Mouse (Mus musculus) E14TG2a.4 (cell line): ENCODE data around the gene Sufu.

ENCODE experiments used
- H3K27me3 ChIP-seq: 2 replicates; pipeline ENCODE4 v1.6.1; 2014; ENCODE audit warnings: low read length, control low read depth; ENCODE audit not compliant: insufficient read depth
- H3K36me3 ChIP-seq: 2 replicates; pipeline ENCODE4 v1.6.1; 2014; ENCODE audit warnings: low read length, control low read depth; ENCODE audit not compliant: insufficient read depth
- H3K4me1 ChIP-seq: replicated peaks from 2 replicates; pipeline ENCODE4 v1.6.1; 2014; ENCODE audit warnings: low read depth, low read length, control low read depth
- H3K4me3 ChIP-seq: replicated peaks from 2 replicates; pipeline ENCODE4 v1.5.1; 2014; ENCODE audit warnings: mild to moderate bottlenecking, low read length
- H3K9me3 ChIP-seq: 2 replicates; pipeline ENCODE4 v1.6.1; 2014; ENCODE audit warnings: low read length, control low read depth
- CTCF ChIP-seq: conservative IDR thresholded peaks from 2 replicates; pipeline ENCODE4 v1.5.1; 2014; ENCODE audit warnings: low read length
- NANOG ChIP-seq: IDR thresholded peaks from 2 replicates; pipeline ENCODE4 v1.6.1; 2014; ENCODE audit warnings: borderline replicate concordance, low read length, mixed read lengths
- POU5F1 ChIP-seq: IDR thresholded peaks from 2 replicates; pipeline ENCODE4 v1.6.1; 2014; ENCODE audit warnings: low read length, borderline replicate concordance

The Sufu gene

GRCm38 (mm10) chr19:46457798-46458197, 61.1 kb downstream of the Sufu start:
- H3K9me3 ChIP-seq: no peaks in the 10 kb centered on the region
- H3K4me1 ChIP-seq: peaks cover 24% of the 10 kb centered on the region
- no peaks in the 10 kb centered on the region for H3K27me3 ChIP-seq
- peaks cover 70% of the 10 kb centered on the region for H3K36me3 ChIP-seq
- TF ChIP-seq POU5F1 (no peak), CTCF (no peak), NANOG (no peak)
- H3K4me3 ChIP-seq: no peak overlapping the region

GRCm38 (mm10) chr19:46459256-46459655, 62.6 kb downstream of the Sufu start:
- TF ChIP-seq CTCF (no peak), POU5F1 (no peak), NANOG (no peak)
- H3K27me3 ChIP-seq: no peaks in the 10 kb centered on the region
- H3K36me3 ChIP-seq: peaks cover 56% of the 10 kb centered on the region
- H3K4me1 ChIP-seq: peaks cover 13% of the 10 kb centered on the region
- H3K4me3 ChIP-seq: no peak overlapping the region
- no peaks in the 10 kb centered on the region for H3K9me3 ChIP-seq

DNA sequence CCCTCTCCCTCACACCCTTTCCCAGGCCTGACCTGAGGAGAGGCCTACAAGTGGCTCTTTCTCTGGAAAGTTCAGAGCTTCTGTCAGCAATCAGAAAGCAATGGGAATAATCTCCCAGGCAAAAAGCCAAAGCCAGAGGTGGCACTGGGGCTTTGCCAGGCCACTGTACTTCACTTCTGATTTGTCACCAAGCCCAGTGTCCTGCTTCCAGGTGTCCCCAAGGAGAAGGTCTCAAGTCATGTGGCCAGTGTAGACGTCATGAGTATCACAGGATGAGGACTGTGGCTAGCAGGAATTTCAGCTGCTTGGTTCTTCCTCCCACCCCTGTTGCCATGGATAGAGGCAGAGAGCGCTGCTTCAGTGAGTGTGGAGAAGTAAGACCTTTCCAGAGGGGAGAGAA, 63.2 kb downstream of the Sufu start:
- TF ChIP-seq NANOG: no peak
- no peak for TF ChIP-seq CTCF
- TF ChIP-seq POU5F1: no peak
- Histone ChIP-seq H3K4me1 (peaks cover 7% of the 10 kb centered on the region), H3K36me3 (peaks cover 50% of the 10 kb centered on the region), H3K4me3 (no peak overlapping the region), H3K9me3 (no peaks in the 10 kb centered on the region), H3K27me3 (no peaks in the 10 kb centered on the region)

- Histone ChIP-seq H3K27me3 (no peaks in the 10 kb centered on the region), H3K4me1 (peaks cover 12% of the 10 kb centered on the region), H3K36me3 (peaks cover 27% of the 10 kb centered on the region), H3K9me3 (no peaks in the 10 kb centered on the region), H3K4me3 (no peak overlapping the region)
- TF ChIP-seq CTCF: no peak
- no peak for TF ChIP-seq NANOG
- TF ChIP-seq POU5F1: no peak
Observed at GRCm38 (mm10) chr19:46462574-46462973, 65.9 kb downstream of the Sufu start.

GRCm38 (mm10) chr19:46463446-46463845, 66.8 kb downstream of the Sufu start:
- Histone ChIP-seq H3K36me3 (peaks cover 26% of the 10 kb centered on the region), H3K27me3 (no peaks in the 10 kb centered on the region), H3K4me3 (no peak overlapping the region), H3K9me3 (no peaks in the 10 kb centered on the region), H3K4me1 (peaks cover 12% of the 10 kb centered on the region)
- TF ChIP-seq NANOG (no peak), CTCF (no peak), POU5F1 (no peak)

DNA sequence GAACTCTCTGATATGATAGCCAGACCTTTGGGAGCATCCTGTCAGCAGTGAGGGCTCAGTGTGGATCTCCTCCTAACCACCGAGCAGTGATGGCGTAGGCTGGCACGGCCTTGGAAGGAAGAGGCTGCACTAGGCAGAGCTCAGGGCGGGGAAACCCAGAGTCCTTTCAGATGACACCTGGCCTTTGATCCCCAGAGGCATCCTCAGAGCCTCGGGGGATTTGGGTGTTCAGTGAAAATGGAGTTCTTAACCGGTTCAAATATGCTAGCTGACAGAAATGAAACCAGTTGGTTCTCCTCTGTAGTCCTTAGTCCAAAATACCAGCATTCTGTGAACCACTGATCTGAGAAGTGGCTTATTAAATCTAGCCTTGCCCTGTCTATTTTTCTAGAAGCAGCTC, 69.5 kb downstream of the Sufu start:
- TF ChIP-seq NANOG (no peak), POU5F1 (no peak)
- H3K4me3 ChIP-seq: no peak overlapping the region
- H3K9me3 ChIP-seq: no peaks in the 10 kb centered on the region
- H3K36me3 ChIP-seq: peaks cover 12% of the 10 kb centered on the region
- no peaks in the 10 kb centered on the region for H3K27me3 ChIP-seq
- peaks cover 36% of the 10 kb centered on the region for H3K4me1 ChIP-seq

GRCm38 (mm10) chr19:46467051-46467503, 70.4 kb downstream of the Sufu start:
- Histone ChIP-seq H3K9me3 (no peaks in the 10 kb centered on the region), H3K36me3 (peaks cover 11% of the 10 kb centered on the region), H3K27me3 (no peaks in the 10 kb centered on the region), H3K4me1 (peaks cover 45% of the 10 kb centered on the region), H3K4me3 (no peak overlapping the region)
- TF ChIP-seq NANOG (no peak), POU5F1 (no peak)

- no peaks in the 10 kb centered on the region for H3K27me3 ChIP-seq
- peak overlapping the region; percentile 46 for H3K4me3 ChIP-seq
- peaks cover 33% of the 10 kb centered on the region for H3K36me3 ChIP-seq
- H3K9me3 ChIP-seq: no peaks in the 10 kb centered on the region
- peaks cover 76% of the 10 kb centered on the region for H3K4me1 ChIP-seq
- TF ChIP-seq NANOG (no peak), POU5F1 (no peak), CTCF (no peak)
Observed at GRCm38 (mm10) chr19:46470364-46471240, 73.9 kb downstream of the Sufu start.
